Mouse (Mus musculus): ENCODE measurements around the gene Mia3.

DNA sequence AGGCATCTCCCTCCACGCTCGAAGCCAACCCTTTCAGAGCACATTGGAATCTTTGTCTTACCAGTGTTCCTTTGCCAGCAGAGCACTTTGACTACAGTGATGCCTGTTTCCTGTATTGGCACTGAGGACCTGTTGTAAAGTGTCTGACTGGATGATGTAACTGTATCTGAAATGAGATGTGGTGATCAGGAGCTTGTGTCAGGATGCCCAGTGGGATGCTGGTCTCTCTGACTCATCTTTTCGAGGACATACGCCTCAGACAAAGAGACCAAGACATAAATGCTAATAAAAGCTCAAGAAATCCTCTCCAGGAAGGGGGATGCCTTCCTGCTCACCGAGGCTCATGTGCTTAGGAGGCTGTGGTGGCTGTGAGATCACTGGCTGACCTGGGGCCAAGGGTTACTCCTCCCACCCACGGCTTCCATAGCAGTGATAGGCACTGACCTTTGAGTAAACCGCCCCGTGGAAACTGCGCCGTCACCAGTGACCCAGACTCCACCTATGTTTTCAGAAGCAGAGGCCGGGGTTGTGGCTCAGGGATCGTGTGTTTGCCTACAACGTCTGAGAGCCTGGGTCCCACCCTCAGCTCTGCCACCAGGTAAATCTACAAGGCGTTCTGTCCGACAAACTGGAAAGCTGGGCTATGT lies 44.9 kb upstream of the Mia3 start:
- TF ChIP-seq POLR2A (IDR thresholded peaks at IDR 0.05; ENCODE audit: insufficient read depth, low read depth, low read length) (no peak), EP300 (IDR thresholded peaks at IDR 0.05; ENCODE audit: insufficient read depth, low read depth, low read length) (no peak), CTCF (IDR thresholded peaks at IDR 0.05) (no peak)
